Mouse (Mus musculus): ENCODE data around the gene Spef2. TPM values are rescaled to one million over a fixed set of nuclear protein-coding genes. Genes with fewer than 3 reads are reported as not detected.

Gene Spef2
- 0.04 and 0.09 TPM in 2 replicates for polyA plus RNA-seq (2015; fragmentation: Nextera tagmentation; extraction: Ambion mirVana)

DNA sequence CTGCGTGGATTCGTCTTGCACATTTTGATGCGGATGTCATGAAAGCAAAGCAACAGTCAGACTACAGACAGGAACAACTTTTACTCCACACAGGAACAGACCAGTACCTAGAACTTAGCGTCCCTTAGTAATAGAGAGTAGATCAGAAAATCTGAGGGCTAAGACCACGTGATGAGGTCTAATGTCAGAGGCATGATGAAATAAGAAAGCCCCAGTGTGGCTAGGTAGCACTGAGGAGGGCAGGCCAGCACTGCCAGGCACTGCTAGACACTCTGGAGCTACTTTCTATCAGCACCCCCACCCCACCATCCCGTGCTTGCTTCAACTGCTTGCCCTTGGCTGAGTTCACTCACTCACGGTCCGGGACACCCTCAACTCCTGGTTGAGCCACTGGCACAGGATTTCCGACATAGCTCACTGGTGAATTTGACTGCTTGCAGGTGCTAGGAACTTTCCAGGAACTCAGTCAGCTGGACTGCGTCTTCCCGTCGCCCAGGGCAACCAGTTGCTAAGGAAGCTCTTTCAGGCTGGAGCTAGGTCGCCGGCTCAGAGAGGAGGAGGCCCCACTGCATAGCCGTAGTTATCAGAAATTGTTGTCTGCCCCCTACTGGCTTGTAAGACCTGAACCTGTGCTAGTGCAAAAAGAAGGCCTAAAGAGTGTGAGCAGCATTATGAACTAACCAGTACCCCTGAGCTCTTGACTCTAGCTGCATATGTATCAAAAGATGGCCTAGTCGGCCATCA is at the start of gene Spef2:
Gene Spef2 (minus strand): TSS at position 510 of the 744 bp plus-strand sequence.

DNA sequence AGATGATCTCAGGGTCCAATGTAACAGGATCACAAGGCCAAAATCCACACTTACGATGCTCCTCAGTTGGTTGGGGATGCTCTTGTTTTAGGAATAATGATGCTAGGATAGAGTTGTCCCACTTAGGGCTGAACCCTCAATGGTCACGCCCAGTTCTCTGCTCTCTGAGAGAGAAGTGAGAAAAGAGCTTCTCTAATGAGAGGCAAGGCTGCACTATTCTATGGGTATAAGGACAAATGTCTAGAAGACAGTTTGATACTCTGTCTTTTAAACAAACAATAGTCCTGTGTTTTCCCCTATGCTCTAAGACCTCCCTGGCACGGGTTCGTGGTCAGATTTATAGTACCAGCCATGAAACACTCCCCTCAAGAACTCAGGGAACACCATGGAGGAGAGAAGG is 218.6 kb downstream of the Spef2 start, which contains the start of gene Il7r:
Gene Il7r (minus strand): TSS at position 101 of the 400 bp plus-strand sequence.

Other genes with a start within 250 kb of the Spef2 start
- 0.60 and 0.64 TPM in 2 replicates for gene Il7r, start 218.7 kb downstream of the Spef2 start, polyA plus RNA-seq (2015; fragmentation: Nextera tagmentation; extraction: Ambion mirVana)

Data from skeletal muscle tissue, postnatal 0 days (tissue).